Mouse (Mus musculus) monocyte, adult 2 months (primary cell): ENCODE measurements at regions not wholly inside any gene's neighbourhood (a gene's known extent, or its start where the extent isn't known, plus 50 kb on each side); places are given as distances from the start of the nearest gene placed in this dataset.

Experiments
- DNase-seq, 2 experiments: peaks; one replicate each; pipeline ENCODE4 v3.0.0; 2022; ENCODE audit warnings: low spot score in 2 of 2, low read depth in 1 of 2

DNA sequence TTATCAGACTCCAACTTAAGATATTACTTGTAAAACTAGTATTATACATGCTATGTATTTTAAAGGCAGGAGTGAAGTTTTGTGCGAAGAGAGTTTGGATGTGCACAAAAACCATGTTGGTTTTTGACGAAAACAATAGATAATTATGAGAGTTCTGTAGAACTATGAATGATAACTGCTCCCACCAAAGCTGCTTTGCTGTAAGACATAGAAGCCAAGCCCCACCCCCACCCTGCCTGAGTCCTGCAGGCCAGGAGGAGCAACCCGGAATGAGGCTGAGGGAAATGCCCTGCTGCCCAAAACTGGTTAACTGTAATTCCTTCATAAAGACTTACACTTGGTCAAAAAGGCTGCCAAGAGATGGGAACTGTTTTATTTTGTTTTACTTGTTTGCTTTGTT is 175.8 kb downstream of the Efnb2 start:
- no peak for DNase-seq

DNA sequence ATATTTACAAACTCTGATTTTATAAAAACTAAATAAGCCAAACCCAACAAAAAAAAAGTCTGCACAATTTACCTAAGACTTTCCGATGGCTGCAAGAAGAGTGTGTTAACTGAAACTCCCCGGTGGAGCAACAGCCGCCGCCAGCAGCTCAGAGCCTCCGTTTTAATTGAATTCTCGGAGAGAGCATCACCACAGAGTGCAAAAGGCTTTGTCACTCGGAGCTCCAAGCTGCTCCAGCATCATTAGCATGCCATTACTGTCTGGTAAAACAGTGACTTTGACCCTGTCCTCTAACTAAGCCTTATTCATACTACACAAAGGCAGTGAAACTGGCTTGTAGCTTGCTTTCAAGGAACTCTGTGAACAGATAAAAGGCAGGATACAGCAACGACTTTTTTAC is 176.5 kb downstream of the Efnb2 start:
- no peak for DNase-seq

DNA sequence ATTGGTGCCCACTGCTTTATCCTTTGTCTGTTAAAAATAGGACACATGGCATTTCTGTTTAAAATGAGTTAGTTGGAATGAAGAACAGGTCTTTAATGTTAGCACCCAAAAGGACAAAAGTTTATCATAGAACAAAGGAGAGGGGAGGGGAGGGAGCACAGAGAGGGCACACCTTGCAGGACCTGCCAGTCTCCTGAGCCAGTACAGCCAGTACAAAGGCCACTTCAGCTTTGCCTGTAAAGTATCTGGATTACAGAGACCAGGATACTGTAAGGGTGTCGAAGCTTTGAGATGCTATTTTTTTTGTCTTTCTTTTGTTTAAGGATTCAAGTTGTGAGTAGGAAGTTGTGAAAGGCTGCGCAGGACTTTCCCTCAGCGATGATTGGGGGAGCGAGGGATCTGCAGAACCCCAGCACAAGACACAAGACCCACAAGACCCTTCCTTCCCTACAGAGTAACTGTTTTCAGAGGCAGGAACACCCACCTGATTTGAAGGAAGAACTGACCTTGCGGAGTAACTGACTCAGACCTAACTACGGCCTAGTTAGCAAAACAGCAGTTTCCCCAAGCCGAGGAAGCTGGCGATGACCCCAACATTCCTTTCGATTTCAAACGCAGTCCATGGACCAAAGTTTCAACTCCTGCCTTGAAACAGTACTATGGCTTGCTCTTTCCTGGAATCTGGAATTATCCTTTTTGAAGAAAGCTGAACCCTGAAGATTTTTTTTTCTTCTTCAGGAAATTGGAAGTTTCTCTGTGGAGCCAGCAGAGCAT is 178.1 kb downstream of the Efnb2 start:
- DNase-seq = no peak

DNA sequence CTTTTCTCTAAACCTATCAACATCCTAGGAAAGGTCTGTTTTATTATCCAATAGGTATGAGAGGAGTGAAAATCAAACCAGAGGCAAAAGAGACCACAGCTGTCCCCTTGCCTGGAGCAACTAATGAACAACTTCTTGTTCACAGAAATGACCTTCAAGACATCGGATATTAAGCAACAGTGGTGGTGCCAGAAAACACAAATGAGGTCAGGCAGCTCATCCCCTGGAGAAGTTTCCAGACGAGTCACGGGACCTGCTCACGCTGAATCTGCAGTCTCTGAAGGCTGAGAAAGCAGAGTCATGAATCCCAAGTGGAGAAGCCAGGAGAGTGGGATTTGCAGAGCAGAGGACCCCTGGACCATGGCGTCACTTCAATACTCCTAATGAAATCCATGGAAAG is 183.6 kb downstream of the Efnb2 start:
- no peak for DNase-seq

DNA sequence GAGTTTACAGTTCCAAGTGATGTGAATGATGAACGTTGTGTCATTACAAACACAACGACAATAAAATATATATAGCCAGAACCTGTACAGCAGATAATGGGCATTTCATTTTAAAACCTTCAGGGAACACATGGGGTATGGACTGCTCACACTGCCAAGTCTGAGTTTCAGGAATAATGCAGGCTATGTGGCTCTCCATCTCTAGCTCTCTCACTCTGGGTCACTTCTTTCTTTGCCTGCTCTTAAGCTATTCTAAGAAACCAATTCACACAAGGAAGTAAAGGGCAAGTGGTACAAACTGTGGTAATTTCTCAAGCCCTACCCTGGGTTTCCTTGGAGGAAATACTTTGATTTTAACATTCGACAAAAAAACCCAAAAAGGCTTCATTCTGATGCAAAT is 192.5 kb downstream of the Efnb2 start:
- no peak for DNase-seq

DNA sequence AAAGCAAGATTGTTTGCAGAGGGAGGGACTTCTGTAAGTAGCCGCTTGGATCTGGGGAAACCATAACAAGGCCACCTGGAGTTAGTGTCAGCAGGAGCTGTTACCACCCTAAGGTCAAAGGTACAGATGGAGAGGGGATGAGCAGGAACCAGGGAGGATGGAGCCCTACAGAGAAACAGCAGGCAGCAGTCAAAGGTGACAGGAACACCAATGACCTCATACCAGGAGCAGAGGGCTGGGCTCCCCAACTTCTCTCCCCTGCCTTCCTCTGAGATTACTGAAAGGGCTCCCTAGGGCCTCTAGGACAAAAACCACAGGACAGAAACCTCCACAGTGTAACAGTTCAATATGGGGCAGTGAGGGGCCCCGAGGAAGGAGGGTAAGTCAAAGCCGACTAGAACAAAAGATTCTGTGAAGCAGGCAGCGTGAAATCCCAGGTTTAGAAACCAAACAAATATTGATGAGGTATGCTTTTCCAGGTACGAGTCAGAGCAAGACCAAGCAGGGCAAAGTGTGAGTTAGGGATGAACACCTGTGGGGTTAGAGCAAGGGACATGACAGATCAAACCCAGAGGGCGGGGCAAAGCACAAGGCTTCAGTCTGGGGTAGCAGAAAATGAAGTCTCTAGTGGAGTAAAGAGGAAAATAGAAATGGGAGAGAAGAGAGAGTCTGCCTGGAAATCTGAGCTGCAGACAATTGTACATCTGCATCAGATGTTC is 194.4 kb downstream of the Efnb2 start:
- no peak for DNase-seq

DNA sequence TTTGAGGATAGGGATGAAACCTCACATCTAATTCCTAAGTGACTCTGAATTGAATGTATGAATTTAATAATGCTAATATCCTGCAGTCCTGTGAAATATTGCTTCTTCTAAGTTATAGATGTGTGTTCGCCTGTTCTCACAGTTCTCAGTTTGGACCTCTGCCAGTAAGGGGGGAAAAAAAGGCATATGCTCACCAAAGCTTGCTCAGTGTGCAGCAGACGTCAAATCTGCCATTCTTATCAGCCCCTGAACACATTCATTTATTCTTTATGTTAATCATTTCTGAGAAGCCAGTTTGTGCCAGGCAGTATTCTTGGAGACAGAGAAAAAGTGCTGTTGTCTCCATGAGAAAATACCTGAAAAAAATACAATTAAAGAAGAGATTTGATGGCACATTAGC is 198.6 kb downstream of the Efnb2 start:
- DNase-seq = no peak

DNA sequence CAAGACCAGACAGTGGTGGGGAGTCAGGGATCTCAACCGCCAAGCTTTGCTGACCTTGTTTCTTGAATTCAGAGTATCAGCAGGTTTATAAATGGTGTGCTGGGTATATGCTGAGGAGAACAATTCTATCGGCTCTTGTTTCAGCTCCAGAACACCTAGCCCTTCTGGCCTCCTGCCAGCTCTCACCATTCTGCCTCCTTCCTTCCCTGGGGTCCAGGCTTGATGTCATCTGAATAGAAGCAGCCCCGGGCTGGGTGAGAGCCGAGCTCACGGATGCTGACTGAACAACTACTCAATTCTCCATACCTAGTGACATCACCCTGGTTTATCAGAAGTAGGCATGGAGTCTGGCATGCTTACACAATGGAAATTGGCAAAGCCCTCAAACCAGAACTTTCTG is 203.5 kb downstream of the Efnb2 start:
- DNase-seq = no peak

DNA sequence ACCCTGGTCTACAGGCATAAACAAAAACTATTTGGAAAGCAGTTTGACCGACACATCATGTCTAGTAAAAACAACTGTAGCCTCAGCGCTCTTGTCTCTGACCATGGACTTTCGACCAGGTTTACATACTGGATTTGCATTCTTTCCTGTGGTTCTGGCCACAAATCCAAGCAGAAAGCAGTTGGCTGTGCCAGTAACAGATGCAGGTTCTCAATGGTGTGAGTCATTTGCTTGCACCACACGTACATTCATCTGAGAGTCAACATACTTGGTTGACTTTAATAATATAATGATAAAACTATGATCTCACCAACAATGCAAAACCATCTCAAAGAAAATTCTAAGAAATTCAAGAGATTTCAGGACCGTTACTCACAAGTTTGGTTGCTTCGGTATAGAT is 207.1 kb downstream of the Efnb2 start:
- no peak for DNase-seq

DNA sequence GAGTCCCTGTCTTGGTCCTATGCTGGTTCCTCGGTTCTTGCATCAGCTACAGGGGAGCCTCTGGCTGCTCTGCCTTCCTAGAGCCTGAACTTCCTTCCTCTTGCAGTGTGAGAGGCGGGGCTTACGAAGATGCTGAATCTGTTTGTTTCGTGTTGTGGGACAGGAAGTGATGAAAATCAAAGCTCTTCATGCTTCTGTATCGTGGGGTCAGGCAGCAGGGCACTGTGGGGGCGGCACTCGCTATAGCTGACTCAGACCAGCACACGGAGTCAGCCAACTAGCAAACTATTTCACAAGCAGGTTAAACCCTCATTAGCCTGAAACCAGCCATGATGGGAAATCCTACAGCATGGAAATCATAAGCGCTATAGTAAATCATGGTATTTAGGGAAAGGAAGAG is 208.8 kb downstream of the Efnb2 start:
- peak in 1 of 2 experiments; percentile 1 for DNase-seq

DNA sequence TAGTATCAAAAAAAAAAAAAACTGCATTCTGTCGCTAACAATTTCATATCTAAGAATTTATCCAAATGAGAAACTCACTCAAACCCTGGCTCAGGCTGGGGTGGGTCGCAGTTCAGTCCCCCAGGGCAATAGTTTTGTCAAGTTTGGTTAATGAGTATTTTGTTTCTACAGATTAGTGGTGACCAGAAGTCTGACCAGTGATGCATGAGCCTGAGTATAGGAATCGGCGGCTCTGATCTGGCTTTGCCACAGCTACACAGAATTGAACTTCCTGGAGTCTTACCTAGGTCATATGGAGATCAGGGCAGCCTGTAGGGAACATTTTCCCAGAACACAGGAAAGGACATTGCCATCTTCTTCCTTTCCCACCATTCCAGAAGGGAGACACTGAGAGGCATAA is 212.1 kb downstream of the Efnb2 start:
- DNase-seq = no peak

DNA sequence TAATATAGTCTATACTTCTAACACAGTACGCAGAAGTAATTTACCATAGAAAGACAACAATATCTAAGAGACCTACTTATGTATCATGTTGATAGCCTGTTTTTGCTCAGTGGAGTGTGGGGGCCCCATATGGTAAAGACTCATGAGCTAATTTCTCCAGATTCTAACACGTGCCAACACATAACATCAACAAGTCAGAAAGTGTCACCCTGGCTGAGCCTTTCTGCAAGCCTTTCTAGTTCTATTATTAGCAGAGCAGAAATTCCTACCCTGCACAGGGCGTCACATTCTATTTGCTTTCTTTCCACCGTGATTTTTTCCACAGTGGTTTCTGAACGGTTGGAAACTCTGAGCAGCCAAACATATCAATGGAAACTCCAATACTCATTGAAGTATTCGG is 219.5 kb downstream of the Efnb2 start:
- DNase-seq = no peak

DNA sequence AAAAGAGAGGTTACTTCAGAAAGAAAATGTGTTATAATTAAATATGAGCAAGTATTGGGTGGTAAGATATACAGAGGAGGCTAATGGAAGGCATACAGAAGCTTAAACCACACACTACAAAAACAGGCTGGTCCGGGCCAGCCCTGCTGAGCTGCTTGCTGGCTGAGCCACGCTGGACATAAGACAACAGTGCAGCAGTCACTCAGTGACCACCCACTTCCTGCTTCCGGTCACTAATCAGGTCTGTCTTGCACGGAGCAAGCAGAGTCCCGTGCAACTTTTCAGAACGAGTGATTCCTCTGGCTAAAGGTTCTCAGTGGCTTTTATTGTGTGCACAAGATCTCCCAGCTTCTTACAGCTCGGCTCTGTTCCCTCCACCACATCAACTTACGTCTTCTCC is 220.1 kb downstream of the Efnb2 start:
- DNase-seq = no peak

DNA sequence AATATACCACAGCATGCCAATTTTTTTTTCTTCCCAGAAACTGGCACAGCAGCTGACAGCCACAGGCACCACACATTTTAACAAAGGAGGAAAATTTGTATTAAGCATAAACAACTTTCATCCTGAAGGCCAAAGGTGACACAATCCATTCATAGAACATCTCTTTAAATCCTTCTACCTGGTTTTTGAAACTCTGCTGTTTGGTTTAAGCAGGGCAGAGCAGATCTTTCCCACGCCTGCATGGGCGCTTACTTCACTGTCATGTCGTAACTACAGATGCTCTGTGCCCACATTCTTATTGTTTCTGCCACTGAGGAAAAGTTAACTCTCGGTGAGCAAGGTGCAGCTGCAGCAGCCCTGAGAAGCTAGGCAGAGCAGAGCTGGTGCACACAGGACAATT is 234.8 kb downstream of the Efnb2 start:
- no peak for DNase-seq

DNA sequence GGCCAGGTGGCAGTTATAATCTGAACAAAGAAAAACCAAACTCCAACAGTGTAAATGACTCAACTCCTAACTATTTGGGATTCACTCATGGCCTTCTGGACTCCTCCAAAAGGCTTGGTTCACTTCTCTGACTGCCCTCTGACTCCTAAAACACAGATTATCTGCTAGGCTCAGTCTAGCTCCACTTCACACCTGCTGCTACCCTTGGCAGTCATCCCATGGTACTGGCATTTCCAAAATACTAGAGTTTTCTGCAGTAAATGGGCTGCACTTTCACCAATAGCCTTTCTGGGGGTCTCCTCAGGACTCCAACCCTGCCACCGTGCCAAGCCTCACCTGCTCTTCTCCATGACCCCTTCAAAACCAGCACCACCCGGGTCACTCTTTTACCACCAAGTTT is 237.6 kb downstream of the Efnb2 start:
- no peak for DNase-seq

DNA sequence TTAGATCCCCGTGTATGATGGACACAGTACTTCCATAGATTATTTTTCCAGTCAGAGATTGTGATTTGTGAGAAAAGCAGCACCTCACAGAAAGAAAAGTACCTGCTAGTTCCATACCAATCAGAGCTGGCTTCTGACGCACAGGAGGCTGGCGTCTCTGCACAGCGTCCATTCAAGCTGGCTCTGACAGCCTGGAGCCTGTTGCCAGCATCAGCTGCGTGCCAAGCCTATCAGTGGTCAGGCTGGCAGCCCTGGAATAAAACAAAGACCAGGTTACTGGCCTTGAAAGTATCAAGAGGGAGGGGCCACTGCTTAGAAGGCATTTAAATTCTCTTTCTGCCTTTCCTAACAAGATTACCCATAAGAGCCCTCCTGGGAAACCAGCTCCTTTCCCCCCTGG is 239.3 kb downstream of the Efnb2 start:
- DNase-seq = no peak

DNA sequence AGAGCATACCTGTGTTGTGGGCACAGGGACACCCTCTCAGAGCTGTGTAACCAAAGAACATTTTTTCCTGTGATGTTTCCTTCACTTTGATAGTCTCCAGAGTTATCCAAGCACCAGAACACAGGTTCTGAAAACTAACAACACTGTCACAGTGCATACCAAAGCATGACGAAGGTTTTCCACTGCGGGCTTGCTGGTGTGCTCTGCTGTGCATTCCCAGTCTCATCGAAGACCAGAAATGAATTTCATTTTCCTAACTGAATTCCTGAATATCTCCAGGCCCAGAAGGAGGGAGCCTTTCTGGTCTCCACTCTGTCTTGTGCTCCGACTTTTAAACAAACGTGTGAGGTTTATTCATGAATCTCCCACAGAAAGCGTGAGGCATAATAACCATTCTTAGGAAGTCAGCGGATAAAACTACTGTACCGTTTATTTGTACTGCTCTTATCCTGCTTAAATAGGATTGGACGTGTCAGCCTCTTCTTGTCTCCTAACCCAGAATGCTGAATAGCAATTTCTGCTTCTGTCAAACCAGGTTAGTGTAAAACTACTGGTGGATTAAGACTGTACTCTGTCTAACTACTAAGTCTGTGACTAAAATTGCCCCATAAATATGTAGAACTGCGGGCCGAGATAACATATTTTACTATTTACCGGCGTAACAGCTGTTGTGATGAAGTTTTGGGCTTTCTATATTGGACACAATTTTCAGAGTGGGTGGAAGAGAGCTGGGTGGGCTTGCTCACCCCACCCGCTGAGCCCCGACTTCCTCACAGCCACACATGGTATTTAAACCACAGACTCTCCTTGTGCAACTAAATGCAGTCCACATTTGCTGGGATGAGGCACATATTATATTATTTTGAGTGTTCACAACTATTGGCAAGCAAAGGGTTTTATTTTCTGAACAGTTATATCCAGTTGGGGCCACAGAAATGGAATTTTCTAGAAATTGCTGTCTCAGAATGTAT is 241.4 kb downstream of the Efnb2 start:
- DNase-seq = no peak

DNA sequence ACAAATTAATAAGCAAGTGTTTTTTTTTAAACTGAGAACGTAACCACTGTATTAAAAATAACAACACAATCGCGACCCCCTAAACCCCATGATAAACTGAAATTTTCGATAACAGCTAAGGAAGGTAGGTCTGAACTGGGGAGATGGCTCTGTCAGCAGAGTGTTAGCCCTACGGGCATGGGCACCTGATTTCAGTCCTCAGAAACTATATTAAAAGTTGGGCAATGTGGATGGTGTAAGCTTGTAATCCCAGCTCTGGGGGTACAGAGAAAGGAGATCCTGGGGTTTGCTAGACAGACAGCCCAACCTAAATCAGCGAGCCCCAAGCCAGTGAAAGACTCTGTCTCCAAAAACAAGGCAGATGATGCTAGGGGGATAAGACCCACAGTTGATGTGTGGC is 242.1 kb downstream of the Efnb2 start:
- no peak for DNase-seq

DNA sequence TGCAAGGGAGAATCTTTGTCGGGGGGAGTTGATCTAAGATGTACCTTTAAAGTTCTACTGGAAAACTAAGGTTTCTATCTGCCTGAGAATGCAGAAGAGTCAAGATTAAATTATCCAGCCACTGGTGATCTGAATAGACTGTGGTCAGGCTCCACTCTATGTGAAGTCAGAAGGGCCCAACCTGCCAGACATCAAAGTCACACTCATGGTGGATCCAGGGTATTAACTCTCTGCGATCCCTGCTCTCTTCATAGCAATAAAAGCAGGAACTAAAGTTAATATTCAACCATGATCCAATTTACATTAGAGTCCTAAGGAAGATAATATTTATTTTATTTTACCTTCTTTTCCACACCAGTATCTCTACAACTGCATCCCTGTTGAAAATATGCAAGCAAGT is 242.5 kb downstream of the Efnb2 start:
- DNase-seq = no peak

DNA sequence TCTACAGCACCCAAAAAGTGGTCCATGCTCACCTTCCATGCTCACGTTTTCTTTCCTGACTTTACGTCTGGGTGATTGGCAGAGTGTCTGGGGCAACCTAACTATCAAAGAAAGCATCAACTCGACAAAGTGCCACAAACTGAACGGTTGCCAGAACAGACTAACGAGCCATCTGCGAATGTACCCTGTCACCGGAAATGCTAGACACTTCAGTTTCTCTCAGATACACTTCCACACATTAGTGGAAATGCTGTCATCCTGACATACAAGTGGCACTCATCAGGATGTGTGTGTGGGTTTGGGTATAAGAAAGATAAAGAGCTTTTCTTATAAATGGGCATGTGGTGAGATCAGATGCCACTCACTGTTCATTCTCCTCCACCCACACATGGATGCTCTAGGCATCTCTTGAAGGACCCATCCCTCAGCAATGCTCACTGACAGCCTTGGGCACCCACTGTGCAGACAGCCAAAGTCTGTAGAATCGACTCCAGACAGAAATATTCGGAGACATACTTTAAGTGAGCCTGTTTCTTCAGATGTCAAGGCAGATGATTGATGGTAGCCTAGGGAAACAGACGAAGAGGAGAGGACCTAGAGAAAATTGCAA is 244.8 kb downstream of the Efnb2 start:
- no peak for DNase-seq

DNA sequence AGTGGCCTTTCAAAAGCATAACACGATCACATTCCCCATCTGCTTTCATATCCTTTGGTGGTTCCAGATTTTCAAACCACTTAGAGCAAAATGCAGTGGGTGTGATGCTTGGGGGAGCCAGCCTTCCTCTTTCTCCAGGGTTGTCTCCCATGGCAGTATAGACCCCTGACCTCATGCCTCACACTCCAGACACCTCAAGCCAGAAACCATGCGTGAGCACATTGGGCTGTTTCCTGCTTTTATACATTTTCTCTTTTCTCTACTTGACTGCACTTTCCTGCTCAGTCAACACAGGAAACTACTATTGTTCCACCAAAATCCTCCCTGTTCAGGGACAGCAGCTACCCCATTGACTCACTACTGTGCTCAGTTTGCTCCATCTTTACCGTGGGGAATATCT is 253.7 kb downstream of the Efnb2 start:
- DNase-seq = no peak
